Mouse (Mus musculus): ENCODE results near the gene Prss53. TPM values are rescaled to one million over a fixed set of nuclear protein-coding genes. Genes with fewer than 3 reads are reported as not detected.
"Not testable (repeated sequence)": the region's sequence is repeated elsewhere in the genome, so short reads cannot be mapped to it uniquely, and the experiment has no call there.

Prss53 gene
- polyA plus RNA-seq, 1 experiment from 2014 or later: 1.7 TPM

DNA sequence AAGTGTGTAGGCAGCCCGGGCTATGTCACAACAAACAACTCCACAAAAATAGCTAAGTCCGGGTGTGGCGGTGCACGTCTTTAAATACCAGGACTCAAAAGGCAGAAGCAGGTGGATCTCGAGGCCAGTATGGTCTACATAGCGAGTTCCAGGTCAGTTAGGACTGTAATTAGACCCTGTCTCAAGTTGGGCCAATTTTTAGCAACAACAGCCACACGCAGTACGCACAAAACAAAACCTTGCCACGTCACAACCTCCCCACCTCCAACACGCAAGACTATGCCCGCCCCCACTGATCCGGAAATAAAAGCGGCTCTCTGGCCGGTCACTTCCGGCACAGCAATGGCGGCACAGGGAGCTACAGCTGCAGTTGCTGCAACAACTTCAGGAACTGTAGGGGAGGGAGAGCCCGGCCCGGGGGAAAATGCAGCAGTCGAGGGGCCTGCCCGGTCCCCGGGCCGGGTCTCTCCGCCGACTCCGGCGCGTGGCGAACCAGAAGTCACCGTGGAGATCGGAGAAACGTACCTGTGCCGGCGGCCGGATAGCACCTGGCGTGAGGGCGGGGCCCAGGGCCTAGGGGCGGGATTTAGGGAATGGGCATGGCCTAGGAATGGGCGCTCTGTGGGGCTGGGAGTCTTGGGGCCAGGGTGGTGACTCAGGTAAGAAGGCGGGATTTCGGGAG is 21.6 kb upstream of the Prss53 start, which contains the start of gene Kat8:
Kat8 (plus strand) TSS at position 327 of the 682 bp plus-strand sequence.
- WGBS: under 1% methylated on average over 40 of the region's 40 CpGs
- peak within 1 kb of the TSS; percentile 87 for H3K4me3 ChIP-seq

DNA sequence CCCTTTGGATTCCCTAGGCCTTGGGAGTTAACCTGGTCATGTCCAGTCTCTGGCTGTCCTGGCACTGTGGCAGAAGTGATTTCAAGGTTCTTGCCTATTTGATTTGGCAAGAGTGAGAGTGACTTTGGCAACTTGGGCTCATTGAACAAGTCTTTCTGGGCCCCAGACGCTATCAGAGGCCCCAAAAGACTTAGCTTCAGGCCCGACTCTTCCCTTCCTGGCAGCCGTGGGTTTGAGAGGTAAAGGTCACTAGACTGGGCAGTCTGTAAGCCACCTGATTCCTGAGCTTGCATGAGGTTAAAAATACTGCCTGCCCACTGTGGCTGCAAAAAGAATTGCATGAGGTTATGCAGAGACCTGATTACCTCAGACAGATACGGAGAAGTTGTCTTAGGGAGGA is 17.9 kb upstream of the Prss53 start:
- no peak overlapping the region for H3K4me2 ChIP-seq
- peaks cover 15% of the 10 kb centered on the region for H3K4me1 ChIP-seq (replicated peaks)
- H3K4me3 ChIP-seq: no peak overlapping the region
- WGBS: 87% methylated on average over 4 of the region's 4 CpGs
- no peaks in the 10 kb centered on the region for H3K27me3 ChIP-seq (replicated peaks)
- H3K9ac ChIP-seq: no peak overlapping the region
- no peaks in the 10 kb centered on the region for H3K9me3 ChIP-seq (replicated peaks)
- no peak for ATAC-seq (ENCODE audit: insufficient number of reproducible peaks, low FRiP score)
- no peak overlapping the region for H3K27ac ChIP-seq (ENCODE audit: poor library complexity, severe bottlenecking)
- peaks cover 53% of the 10 kb centered on the region for H3K36me3 ChIP-seq

More for the DNA sequence above, 21.6 kb upstream of the Prss53 start, which contains the start of gene Kat8:
- Histone ChIP-seq H3K27ac (ENCODE audit: poor library complexity, severe bottlenecking) (peak within 1 kb of the TSS; percentile 62), H3K9ac (peak within 1 kb of the TSS; percentile 89), H3K36me3 (peaks cover 51% of the 10 kb centered on the region), H3K27me3 (replicated peaks) (no peaks in the 10 kb centered on the region), H3K4me1 (replicated peaks) (peaks cover 5% of the 10 kb centered on the region; the same call in 1 of the 2 replicates), H3K4me2 (peak within 1 kb of the TSS; percentile 74), H3K9me3 (replicated peaks) (no peaks in the 10 kb centered on the region)
- peak; percentile 96 for ATAC-seq (ENCODE audit: insufficient number of reproducible peaks, low FRiP score)

DNA sequence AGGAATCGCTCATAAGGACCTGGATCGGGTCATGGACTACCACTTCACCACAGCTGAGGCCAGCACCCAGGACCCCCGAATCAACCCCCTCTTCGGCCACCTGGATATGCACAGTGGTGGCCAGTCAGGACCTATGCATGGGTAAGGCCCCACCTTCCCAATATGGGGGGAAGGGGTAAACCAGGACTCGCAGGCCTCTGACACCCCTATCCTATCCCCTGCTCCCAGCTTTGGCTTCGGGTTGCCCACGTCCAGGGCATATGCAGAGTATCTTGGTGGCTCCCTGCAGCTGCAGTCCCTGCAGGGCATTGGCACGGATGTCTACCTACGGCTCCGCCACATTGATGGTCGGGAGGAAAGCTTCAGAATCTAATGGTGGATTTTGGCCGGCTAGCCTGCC is 17.2 kb upstream of the Prss53 start:
- ATAC-seq (ENCODE audit: insufficient number of reproducible peaks, low FRiP score): no peak
- H3K36me3 ChIP-seq: peaks cover 53% of the 10 kb centered on the region
- 0 out of 2 replicates have a peak overlapping the region, but pooled peaks have one; percentile 34 for H3K9ac ChIP-seq
- H3K4me2 ChIP-seq: no peak overlapping the region
- H3K9me3 ChIP-seq (replicated peaks): no peaks in the 10 kb centered on the region
- 94% methylated on average over 12 of the region's 12 CpGs for WGBS
- no peaks in the 10 kb centered on the region for H3K27me3 ChIP-seq (replicated peaks)
- H3K4me1 ChIP-seq (replicated peaks): peaks cover 11% of the 10 kb centered on the region
- H3K4me3 ChIP-seq: no peak overlapping the region
- no peak overlapping the region for H3K27ac ChIP-seq (ENCODE audit: poor library complexity, severe bottlenecking)

DNA sequence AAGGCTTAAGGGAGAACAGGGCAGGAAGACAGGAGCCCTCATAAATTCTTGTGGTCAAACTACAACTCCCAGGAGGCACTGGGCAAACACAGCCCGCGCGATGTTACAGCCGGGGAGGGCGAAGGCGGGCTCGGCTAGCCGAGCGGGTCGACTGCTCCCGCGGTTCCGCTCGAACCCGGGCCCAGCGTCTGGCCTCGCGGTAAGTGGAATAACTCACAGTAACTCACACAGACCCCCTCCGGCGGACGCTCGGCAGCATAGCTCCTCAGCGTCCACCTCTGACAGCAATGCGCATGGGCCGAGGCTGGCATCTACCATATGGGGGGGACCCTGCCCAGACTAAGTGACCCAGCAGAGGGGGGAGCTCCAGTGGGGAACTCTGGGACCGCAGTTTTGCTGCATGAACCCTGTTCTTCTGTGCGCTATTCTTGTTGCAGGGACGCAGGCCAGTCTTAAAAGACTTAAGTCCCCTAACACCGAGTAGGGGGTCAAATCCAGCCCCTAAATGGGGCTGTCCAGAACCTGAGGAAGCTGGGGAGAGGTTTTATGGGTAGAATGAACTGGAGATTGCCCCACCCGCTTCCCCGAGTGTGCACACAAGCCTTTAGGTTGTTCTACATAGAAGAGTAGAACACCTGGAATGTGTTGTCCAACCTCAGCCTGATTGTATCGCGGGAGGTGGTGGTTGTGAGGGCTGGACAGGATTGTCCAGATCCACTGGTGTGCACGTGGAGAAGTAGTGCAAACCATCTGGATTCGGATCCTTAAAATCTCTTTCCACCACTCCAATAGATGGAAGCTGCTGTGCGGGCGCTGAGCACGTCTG is 13.4 kb upstream of the Prss53 start, which contains the start of gene Bckdk:
Bckdk (plus strand) TSS at position 112 of the 826 bp plus-strand sequence.
- Histone ChIP-seq H3K9me3 (replicated peaks) (no peaks in the 10 kb centered on the region), H3K4me1 (replicated peaks) (peaks cover 16% of the 10 kb centered on the region), H3K27me3 (replicated peaks) (no peaks in the 10 kb centered on the region), H3K4me2 (peak within 1 kb of the TSS; percentile 94), H3K27ac (ENCODE audit: poor library complexity, severe bottlenecking) (peak within 1 kb of the TSS; percentile 74), H3K36me3 (peaks cover 43% of the 10 kb centered on the region), H3K9ac (peak within 1 kb of the TSS; percentile 95), H3K4me3 (peak within 1 kb of the TSS; percentile 84)
- ATAC-seq (ENCODE audit: insufficient number of reproducible peaks, low FRiP score): peak; percentile 85
- WGBS: 6% methylated on average over 38 of the region's 38 CpGs

DNA sequence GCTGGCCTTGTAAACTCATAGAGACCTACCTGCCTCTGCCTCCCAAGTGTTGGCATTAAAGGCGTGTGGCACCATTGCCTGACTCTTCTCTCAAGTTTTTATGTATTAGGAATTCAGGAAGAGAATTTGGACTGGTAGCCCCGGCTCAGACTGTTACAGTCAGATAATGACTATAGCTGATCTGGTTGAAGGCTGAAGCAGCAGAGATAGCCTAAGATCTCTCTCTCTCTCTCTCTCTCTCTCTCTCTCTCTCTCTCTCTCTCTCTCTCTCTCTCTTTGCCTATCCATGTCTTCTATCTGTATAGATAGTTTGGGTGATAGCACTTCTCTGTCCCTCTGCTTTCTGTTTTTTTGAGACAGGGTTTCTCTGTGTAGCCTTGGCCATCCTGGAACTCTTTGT is 11.0 kb upstream of the Prss53 start:
- Histone ChIP-seq H3K27me3 (replicated peaks) (no peaks in the 10 kb centered on the region), H3K4me2 (no peak overlapping the region), H3K27ac (ENCODE audit: poor library complexity, severe bottlenecking) (no peak overlapping the region), H3K9me3 (replicated peaks) (no peaks in the 10 kb centered on the region), H3K4me3 (no peak overlapping the region), H3K4me1 (replicated peaks) (peaks cover 18% of the 10 kb centered on the region), H3K36me3 (peaks cover 19% of the 10 kb centered on the region), H3K9ac (no peak overlapping the region)
- WGBS: 68% methylated on average over 2 of the region's 2 CpGs
- ATAC-seq (ENCODE audit: insufficient number of reproducible peaks, low FRiP score): no peak

DNA sequence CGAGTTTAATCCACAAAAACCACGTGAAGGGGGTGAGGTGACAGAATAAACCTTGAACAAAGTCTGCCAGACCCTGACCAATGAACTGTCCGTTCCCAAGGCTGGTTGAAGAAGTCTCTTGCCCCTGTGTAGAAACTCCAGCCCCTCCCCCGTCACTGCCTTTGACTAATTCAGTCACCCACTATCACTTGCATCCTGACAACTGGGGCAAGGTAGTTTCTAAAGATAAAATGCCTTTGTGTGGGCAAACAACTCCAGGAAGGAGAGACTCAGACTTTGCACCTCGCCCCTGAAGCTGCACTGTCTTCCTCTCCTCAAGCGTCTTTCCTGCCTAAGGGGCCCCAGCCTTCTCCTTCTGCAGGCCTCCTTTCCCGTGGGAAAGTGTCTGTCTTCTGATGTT is 9.2 kb upstream of the Prss53 start:
- Histone ChIP-seq H3K27me3 (replicated peaks) (no peaks in the 10 kb centered on the region), H3K36me3 (peaks cover 1% of the 10 kb centered on the region), H3K4me1 (replicated peaks) (peaks cover 24% of the 10 kb centered on the region), H3K4me3 (no peak overlapping the region), H3K27ac (ENCODE audit: poor library complexity, severe bottlenecking) (no peak overlapping the region), H3K9ac (no peak overlapping the region), H3K4me2 (no peak overlapping the region), H3K9me3 (replicated peaks) (no peaks in the 10 kb centered on the region)
- 29% methylated on average over 7 of the region's 7 CpGs for WGBS
- ATAC-seq (ENCODE audit: insufficient number of reproducible peaks, low FRiP score): no peak

DNA sequence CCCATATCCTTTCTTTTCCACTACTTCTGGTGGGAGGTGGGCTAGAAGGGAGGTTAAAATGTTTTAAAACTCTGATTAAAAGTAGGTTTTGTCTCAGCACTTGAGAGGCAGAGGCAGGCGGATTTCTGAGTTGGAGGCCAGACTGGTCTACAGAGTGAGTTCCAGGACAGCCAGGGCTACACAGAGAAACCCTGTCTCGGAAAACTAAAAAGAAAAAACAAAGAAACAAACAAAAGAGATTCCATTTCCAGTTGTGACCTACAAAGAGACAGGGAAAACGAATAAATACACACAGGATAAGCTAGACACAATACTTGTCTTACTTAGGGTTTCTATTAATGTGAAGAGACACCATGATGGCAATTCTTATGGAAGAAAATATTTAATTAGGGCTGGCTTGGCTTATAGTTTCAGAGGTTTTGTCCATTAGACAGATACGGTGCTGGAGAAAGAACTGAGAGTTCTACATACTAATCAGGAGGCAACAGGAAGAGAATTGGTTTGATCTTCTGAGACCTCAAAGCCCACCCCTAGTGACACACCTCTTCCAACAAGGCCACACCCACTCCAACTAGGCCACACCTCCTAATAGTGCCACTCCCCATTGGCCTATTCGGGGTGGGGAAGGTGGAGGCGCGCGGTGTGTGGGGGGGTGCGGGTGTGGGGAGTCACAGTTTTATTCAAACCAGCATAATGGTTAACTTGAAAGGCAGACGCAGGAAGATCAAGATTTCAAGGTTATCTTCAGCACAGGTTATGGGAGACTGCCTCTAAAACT is 7.6 kb upstream of the Prss53 start:
- Histone ChIP-seq H3K27ac (ENCODE audit: poor library complexity, severe bottlenecking) (no peak overlapping the region), H3K27me3 (replicated peaks) (no peaks in the 10 kb centered on the region), H3K9ac (no peak overlapping the region), H3K4me3 (no peak overlapping the region), H3K9me3 (replicated peaks) (no peaks in the 10 kb centered on the region), H3K36me3 (0 out of 2 replicates have a peak, but pooled peaks cover 4% of the 10 kb centered on the region), H3K4me2 (no peak overlapping the region), H3K4me1 (replicated peaks) (peaks cover 28% of the 10 kb centered on the region)
- 34% methylated on average over 10 of the region's 10 CpGs for WGBS
- ATAC-seq (ENCODE audit: insufficient number of reproducible peaks, low FRiP score): no peak

DNA sequence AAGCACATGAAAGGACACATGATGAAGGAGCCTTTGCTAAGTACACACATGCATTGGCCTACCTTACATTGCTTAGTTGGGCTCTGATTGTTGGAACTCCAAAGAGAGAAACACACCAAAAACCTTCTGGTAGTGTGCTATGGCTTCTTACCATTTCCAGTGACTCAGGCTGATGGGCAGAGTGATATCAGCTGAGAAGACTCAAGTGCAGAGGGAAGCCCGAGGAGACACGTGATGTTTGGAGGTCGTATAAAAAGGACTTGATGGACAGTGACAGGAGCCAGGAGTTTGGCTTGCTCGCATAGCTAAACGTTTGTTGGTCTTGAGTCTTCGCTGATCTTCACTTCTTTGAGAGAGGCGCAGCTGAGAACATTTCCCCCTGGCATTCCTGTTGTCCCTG is 6.8 kb upstream of the Prss53 start:
- Histone ChIP-seq H3K36me3 (peaks cover 12% of the 10 kb centered on the region), H3K4me1 (replicated peaks) (peaks cover 28% of the 10 kb centered on the region), H3K4me2 (no peak overlapping the region), H3K27ac (ENCODE audit: poor library complexity, severe bottlenecking) (no peak overlapping the region), H3K9ac (no peak overlapping the region), H3K9me3 (replicated peaks) (no peaks in the 10 kb centered on the region), H3K4me3 (no peak overlapping the region), H3K27me3 (replicated peaks) (no peaks in the 10 kb centered on the region)
- ATAC-seq (ENCODE audit: insufficient number of reproducible peaks, low FRiP score): no peak
- WGBS: 82% methylated on average over 7 of the region's 7 CpGs

DNA sequence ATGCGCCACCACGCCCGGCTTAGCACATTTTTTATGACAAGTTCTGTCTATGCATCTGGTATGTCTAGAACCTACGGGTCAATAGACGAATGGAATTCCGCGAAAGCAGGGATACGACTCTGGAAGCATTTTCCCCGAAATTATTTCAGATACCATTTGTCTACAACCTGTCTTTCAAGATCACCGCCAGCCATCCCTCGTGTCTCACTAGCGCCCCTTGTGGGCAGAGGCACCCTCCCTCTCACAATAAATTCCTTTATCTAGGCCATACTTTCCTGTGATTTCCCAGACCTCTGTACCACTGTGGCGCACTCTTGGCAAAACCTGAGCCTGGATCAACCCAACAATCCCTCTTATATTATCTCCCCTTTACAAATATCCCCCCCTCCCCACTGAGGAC is 5.6 kb upstream of the Prss53 start:
- Histone ChIP-seq H3K27me3 (replicated peaks) (no peaks in the 10 kb centered on the region), H3K27ac (ENCODE audit: poor library complexity, severe bottlenecking) (no peak overlapping the region), H3K4me2 (no peak overlapping the region), H3K36me3 (peaks cover 19% of the 10 kb centered on the region), H3K4me3 (no peak overlapping the region), H3K4me1 (replicated peaks) (peaks cover 28% of the 10 kb centered on the region), H3K9ac (no peak overlapping the region), H3K9me3 (replicated peaks) (no peaks in the 10 kb centered on the region)
- 52% methylated on average over 13 of the region's 13 CpGs for whole genome bisulfite sequencing
- ATAC-seq (ENCODE audit: insufficient number of reproducible peaks, low FRiP score): no peak

DNA sequence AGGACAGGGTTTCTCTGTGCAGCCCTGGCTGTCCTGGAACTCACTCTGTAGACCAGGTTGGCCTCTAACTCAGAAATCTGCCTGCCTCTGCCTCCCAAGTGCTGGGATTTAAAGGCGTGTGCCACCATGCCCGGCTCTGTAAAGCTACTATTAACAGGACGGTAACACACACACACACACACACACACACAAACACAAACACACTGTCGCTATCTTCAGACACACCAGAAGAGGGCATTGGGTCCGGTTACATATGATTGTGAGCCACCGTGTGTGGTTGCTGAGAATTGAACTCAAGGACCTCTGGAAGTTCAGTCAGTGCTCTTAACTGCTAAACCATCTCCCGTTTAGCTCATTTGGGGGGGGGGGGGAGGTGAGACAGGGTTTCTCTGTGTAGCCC is 5.1 kb upstream of the Prss53 start:
- Histone ChIP-seq H3K4me2 (peak overlapping the region; percentile 92), H3K4me3 (0 out of 2 replicates have a peak overlapping the region, but pooled peaks have one; percentile 64), H3K27ac (ENCODE audit: poor library complexity, severe bottlenecking) (peak overlapping the region; percentile 42), H3K36me3 (peaks cover 19% of the 10 kb centered on the region), H3K4me1 (replicated peaks) (peaks cover 28% of the 10 kb centered on the region)
- peak; percentile 12 for ATAC-seq (ENCODE audit: insufficient number of reproducible peaks, low FRiP score)
- not testable (repeated sequence) for H3K9ac ChIP-seq; H3K9me3 ChIP-seq (replicated peaks); H3K27me3 ChIP-seq (replicated peaks)
- WGBS: 70% methylated on average over 7 of the region's 7 CpGs

Data from heart, embryonic 12.5 days (tissue).